Mouse (Mus musculus) stomach, embryonic 14.5 days (tissue): ENCODE data around the gene Nebl. TPM values are rescaled to one million over a fixed set of nuclear protein-coding genes. Genes with fewer than 3 reads are reported as not detected.
A peak's percentile ranks its signal among the peaks of the same experiment; 100 is the strongest.

Experiments
- ATAC-seq: fragments of 200-750 bp; cut with Nextera tagmentation; 2 replicates; pipeline ENCODE4 v1.8.0; 2017; ENCODE audit warnings: low read depth, moderate TSS enrichment; ENCODE audit not compliant: insufficient number of reproducible peaks, insufficient read depth, low FRiP score
- H3K27ac ChIP-seq: fragments of 300-500 bp; sonication (generic); 2 replicates; pipeline ENCODE4 v1.5.1; 2014; ENCODE audit warnings: mild to moderate bottlenecking, low read length, moderate library complexity, mixed read lengths
- H3K27me3 ChIP-seq: fragments of 300-500 bp; sonication (generic); 2 replicates; pipeline ENCODE4 v1.6.1; 2014; ENCODE audit warnings: low read length, control low read depth, mixed read lengths; ENCODE audit not compliant: control insufficient read depth, insufficient read depth
- H3K36me3 ChIP-seq: fragments of 300-500 bp; sonication (generic); 2 replicates; pipeline ENCODE4 v1.6.1; 2014; ENCODE audit warnings: mild to moderate bottlenecking, control low read depth, low read length, moderate library complexity, mixed read lengths; ENCODE audit not compliant: control insufficient read depth, insufficient read depth
- H3K4me1 ChIP-seq: fragments of 300-500 bp; sonication (generic); 2 replicates; pipeline ENCODE4 v1.6.1; 2014; ENCODE audit warnings: low read length, control low read depth, mixed read lengths; ENCODE audit not compliant: control insufficient read depth, insufficient read depth
- H3K4me2 ChIP-seq: fragments of 300-500 bp; sonication (generic); replicated peaks from 2 replicates; pipeline ENCODE4 v1.6.1; 2014; ENCODE audit warnings: low read depth, low read length, control low read depth
- H3K4me3 ChIP-seq: fragments of 300-500 bp; sonication (generic); 2 replicates; pipeline ENCODE4 v1.5.1; 2014; ENCODE audit warnings: low read depth, low read length, control low read depth
- H3K9ac ChIP-seq: fragments of 300-500 bp; sonication (generic); replicated peaks from 2 replicates; pipeline ENCODE4 v1.6.1; 2014; ENCODE audit warnings: low read depth, mild to moderate bottlenecking, control low read depth, low read length, moderate library complexity, mixed read lengths
- H3K9me3 ChIP-seq: fragments of 300-500 bp; sonication (generic); 2 replicates; pipeline ENCODE4 v1.6.1; 2016; ENCODE audit warnings: low read depth, low read length, control low read depth; ENCODE audit not compliant: control insufficient read depth
- WGBS: fragments of 180-500 bp; shearing (Covaris S2); extraction: QIAGEN DNeasy Blood & Tissue Kit; methylation state at CpG from one replicate; pipeline ENCODE4 v1.1.7; 2014; 5-methylcytosine and 5-hydroxymethylcytosine counted together
- polyA plus RNA-seq: library from polyadenylated mRNA; unstranded; fragments of >200 nt; fragmentation: Nextera tagmentation; extraction: Ambion mirVana; gene quantifications from 2 replicates; pipeline ENCODE4 v1.2.1, GENCODE M21; 2014

Nebl gene
- polyA plus RNA-seq, 1 experiment from 2014 or later = 3.5 TPM

DNA sequence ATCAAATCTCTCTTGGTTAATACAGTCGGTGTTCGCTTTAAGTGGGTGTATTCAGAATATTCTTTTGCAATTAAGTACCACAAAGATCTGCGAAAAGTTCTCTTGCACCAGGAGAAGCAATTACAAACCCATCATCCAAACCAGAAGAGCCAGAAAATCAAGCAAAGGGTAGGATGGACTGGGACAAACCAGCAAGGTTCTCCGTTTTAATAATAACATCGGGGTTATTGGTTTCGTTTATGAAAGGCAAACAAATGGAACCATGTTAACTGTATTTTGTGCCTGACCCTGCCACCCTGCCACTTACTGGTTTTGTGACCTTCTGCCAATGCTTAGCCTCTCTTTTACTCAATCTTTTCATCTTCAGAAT is 552 bp upstream of the Nebl start:
- Histone ChIP-seq H3K4me3 (no peak overlapping the region), H3K4me1 (peaks cover 11% of the 10 kb centered on the region; the same call in 1 of the 2 replicates), H3K9ac (no peak overlapping the region), H3K9me3 (no peaks in the 10 kb centered on the region), H3K4me2 (0 out of 2 replicates have a peak overlapping the region, but pooled peaks have one; percentile 99), H3K27me3 (0 out of 2 replicates have a peak, but pooled peaks cover 17% of the 10 kb centered on the region), H3K36me3 (no peaks in the 10 kb centered on the region), H3K27ac (no peak overlapping the region)
- WGBS = 17% methylated on average over 6 of the region's 6 CpGs
- ATAC-seq = no peak

- no peaks in the 10 kb centered on the region for H3K36me3 ChIP-seq
- H3K27me3 ChIP-seq = 0 out of 2 replicates have a peak, but pooled peaks cover 17% of the 10 kb centered on the region
- under 1% methylated on average over 20 of the region's 20 CpGs for WGBS
- H3K4me2 ChIP-seq = peak overlapping the region; percentile 99
- peaks cover 11% of the 10 kb centered on the region; the same call in 1 of the 2 replicates for H3K4me1 ChIP-seq
- H3K9ac ChIP-seq = no peak overlapping the region; the same call in 1 of the 2 replicates
- H3K4me3 ChIP-seq = peak overlapping the region; percentile 54
- no peak overlapping the region for H3K27ac ChIP-seq
- no peaks in the 10 kb centered on the region for H3K9me3 ChIP-seq
- ATAC-seq = peak; percentile 33; the same call in 1 of the 2 replicates
Observed at GRCm38 (mm10) chr2:17730648-17730956, 662 bp downstream of the Nebl start.

DNA sequence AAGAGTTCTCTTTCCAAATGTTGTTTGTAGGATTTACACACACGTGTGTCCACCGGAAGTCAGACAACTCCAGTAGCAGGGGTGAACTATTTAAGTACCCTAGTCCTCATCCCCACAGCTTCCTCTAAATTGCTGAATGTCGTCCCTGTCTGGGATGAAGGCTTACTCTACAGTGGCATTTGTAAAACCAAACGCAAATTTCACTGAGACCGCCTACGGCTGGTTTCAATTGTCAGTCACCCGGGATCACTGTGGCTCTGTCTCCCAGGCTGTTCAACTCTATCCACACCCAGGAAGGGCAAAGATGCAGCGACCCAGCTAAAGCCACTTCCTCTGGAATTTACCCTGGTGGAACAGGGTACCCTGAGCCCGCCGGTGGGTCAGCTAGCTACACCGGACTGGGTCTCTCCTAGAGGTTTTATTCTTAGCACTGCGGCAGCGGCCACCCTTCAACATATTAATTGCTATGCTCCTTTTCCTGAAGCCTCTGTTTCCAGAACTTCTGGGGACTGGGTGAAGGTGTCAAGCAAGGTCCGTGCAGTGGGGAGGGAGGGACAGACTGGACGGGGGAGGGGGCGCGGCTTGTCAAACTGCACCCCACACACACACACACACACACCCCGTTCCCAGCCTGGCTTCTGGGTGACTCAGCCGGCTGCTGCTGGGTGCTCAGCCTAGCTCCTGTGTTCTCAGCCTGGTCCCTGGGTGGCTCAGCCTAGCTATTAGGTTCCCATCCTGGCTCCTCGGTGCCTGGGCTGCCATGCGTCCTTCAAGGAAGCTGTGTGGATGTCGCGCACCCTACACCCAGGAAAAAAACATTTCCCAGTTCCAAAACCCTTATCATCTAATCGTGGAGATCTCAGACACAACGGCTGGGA is 1.3 kb downstream of the Nebl start:
- Histone ChIP-seq H3K4me3 (peak overlapping the region; percentile 54), H3K36me3 (no peaks in the 10 kb centered on the region), H3K27ac (no peak overlapping the region), H3K4me1 (peaks cover 11% of the 10 kb centered on the region; the same call in 1 of the 2 replicates), H3K9ac (no peak overlapping the region), H3K9me3 (no peaks in the 10 kb centered on the region), H3K4me2 (peak overlapping the region; percentile 99), H3K27me3 (0 out of 2 replicates have a peak, but pooled peaks cover 17% of the 10 kb centered on the region)
- WGBS = 11% methylated on average over 24 of the region's 25 CpGs
- peak; percentile 33 for ATAC-seq

GRCm38 (mm10) chr2:17724405-17724804 is 6.9 kb downstream of the Nebl start:
- WGBS = 69% methylated on average over 5 of the region's 5 CpGs
- no peak overlapping the region for H3K9ac ChIP-seq
- no peak for ATAC-seq

DNA sequence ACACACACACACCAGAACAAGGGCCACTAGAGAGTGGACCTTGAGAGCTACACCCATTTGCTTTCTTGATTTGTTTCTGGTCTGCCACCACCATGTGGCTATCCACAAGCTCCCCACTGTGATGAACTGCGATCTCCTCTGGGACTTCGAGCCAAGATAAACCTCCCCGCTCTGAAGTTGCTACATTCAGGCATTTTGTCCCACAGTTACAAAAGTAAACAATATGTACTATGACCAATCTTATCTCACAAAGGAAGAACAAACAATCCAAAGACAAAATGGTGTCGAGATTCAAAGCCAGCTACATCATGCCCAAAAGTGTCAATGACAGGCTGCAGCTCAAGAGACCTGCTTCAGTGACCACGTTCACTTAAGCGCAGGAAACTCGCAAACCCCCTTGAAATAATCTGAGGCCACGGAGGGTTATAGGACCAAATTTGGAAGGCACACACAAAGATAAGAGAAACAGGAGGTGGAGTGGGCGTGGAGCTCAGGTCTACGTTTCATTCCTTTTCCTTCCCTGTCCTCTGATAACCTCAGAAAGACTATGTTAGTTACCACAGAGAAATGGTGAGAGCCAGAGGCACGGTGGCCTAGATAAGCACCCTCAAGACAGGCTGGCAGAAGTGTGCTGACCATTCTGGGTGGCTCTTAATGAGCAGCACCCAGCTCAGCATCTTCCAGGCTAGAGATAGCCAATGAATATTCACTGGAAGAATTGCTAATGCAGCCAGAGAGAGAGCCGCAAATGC is 7.8 kb downstream of the Nebl start:
- 62% methylated on average over 12 of the region's 12 CpGs for WGBS
- H3K4me3 ChIP-seq = no peak overlapping the region
- H3K27me3 ChIP-seq = no peaks in the 10 kb centered on the region
- H3K4me1 ChIP-seq = 0 out of 2 replicates have a peak, but pooled peaks cover 2% of the 10 kb centered on the region
- no peak overlapping the region for H3K4me2 ChIP-seq
- no peaks in the 10 kb centered on the region for H3K36me3 ChIP-seq
- H3K9ac ChIP-seq = no peak overlapping the region
- no peak overlapping the region for H3K27ac ChIP-seq
- H3K9me3 ChIP-seq = no peaks in the 10 kb centered on the region
- ATAC-seq = no peak

More at GRCm38 (mm10) chr2:17724405-17724804, 6.9 kb downstream of the Nebl start:
- no peaks in the 10 kb centered on the region for H3K9me3 ChIP-seq
- 0 out of 2 replicates have a peak, but pooled peaks cover 2% of the 10 kb centered on the region for H3K4me1 ChIP-seq
- no peak overlapping the region for H3K27ac ChIP-seq
- H3K4me2 ChIP-seq = no peak overlapping the region
- no peaks in the 10 kb centered on the region for H3K36me3 ChIP-seq
- H3K27me3 ChIP-seq = 0 out of 2 replicates have a peak, but pooled peaks cover 7% of the 10 kb centered on the region
- H3K4me3 ChIP-seq = no peak overlapping the region

GRCm38 (mm10) chr2:17721177-17721715 is 10.0 kb downstream of the Nebl start:
- Histone ChIP-seq H3K4me3 (no peak overlapping the region), H3K4me2 (no peak overlapping the region), H3K4me1 (0 out of 2 replicates have a peak, but pooled peaks cover 2% of the 10 kb centered on the region)

GRCm38 (mm10) chr2:17718281-17718680 is 13.0 kb downstream of the Nebl start:
- H3K4me3 ChIP-seq = no peak overlapping the region
- H3K9me3 ChIP-seq = no peaks in the 10 kb centered on the region
- no peak for ATAC-seq

More at GRCm38 (mm10) chr2:17721177-17721715, 10.0 kb downstream of the Nebl start:
- Histone ChIP-seq H3K9me3 (no peaks in the 10 kb centered on the region), H3K27ac (0 out of 2 replicates have a peak overlapping the region, but pooled peaks have one; percentile 39), H3K9ac (no peak overlapping the region), H3K36me3 (no peaks in the 10 kb centered on the region), H3K27me3 (no peaks in the 10 kb centered on the region)
- ATAC-seq = no peak
- WGBS = 49% methylated on average over 6 of the region's 6 CpGs

GRCm38 (mm10) chr2:17717200-17717599 is 14.1 kb downstream of the Nebl start:
- H3K9ac ChIP-seq = no peak overlapping the region
- no peaks in the 10 kb centered on the region for H3K36me3 ChIP-seq
- H3K4me2 ChIP-seq = no peak overlapping the region
- no peak for ATAC-seq
- H3K4me3 ChIP-seq = no peak overlapping the region
- 56% methylated on average over 2 of the region's 2 CpGs for WGBS
- H3K9me3 ChIP-seq = no peaks in the 10 kb centered on the region
- 0 out of 2 replicates have a peak, but pooled peaks cover 2% of the 10 kb centered on the region for H3K4me1 ChIP-seq
- no peak overlapping the region for H3K27ac ChIP-seq
- H3K27me3 ChIP-seq = no peaks in the 10 kb centered on the region

More at GRCm38 (mm10) chr2:17718281-17718680, 13.0 kb downstream of the Nebl start:
- H3K4me1 ChIP-seq = 0 out of 2 replicates have a peak, but pooled peaks cover 2% of the 10 kb centered on the region
- no peaks in the 10 kb centered on the region for H3K36me3 ChIP-seq
- H3K9ac ChIP-seq = no peak overlapping the region
- H3K4me2 ChIP-seq = no peak overlapping the region
- no peak overlapping the region for H3K27ac ChIP-seq
- WGBS = 80% methylated on average over 1 of the region's 1 CpGs
- H3K27me3 ChIP-seq = no peaks in the 10 kb centered on the region
